28 mouse cellular contexts compared by ENCODE assay signal in genomic region chr7:99504556-99504955, GRCm38 (mm10). TPM values are rescaled to one million over a fixed set of nuclear protein-coding genes. Genes with fewer than 3 reads are reported as not detected.
"Had no signal": no experiment of that assay in that cellular context is flagged by ENCODE, and none has a peak within 500 bp of the region (broad histone marks: within the 10 kb centered on the region; RNA-seq: fewer than 3 reads in every experiment).

No protein-coding gene starts in this region.

- H3K27ac ChIP-seq: embryonic facial prominence, embryonic 10.5 days; embryonic facial prominence, embryonic 12.5 days; embryonic facial prominence, embryonic 13.5 days; embryonic facial prominence, embryonic 15.5 days; forebrain, embryonic 10.5 days; forebrain, embryonic 12.5 days; forebrain, embryonic 13.5 days; forebrain, embryonic 15.5 days; gastrocnemius, adult 2 months had no signal

- ATAC-seq: forebrain, embryonic 13.5 days; forebrain, embryonic 14.5 days; forebrain, embryonic 15.5 days; forebrain, embryonic 16.5 days; forebrain, postnatal 0 days had no signal

- H3K27me3 ChIP-seq: embryonic facial prominence, embryonic 12.5 days; embryonic facial prominence, embryonic 13.5 days; embryonic facial prominence, embryonic 15.5 days; forebrain, embryonic 12.5 days; forebrain, embryonic 15.5 days had no signal

- H3K9ac ChIP-seq: embryonic facial prominence, embryonic 12.5 days; embryonic facial prominence, embryonic 13.5 days; embryonic facial prominence, embryonic 15.5 days; forebrain, embryonic 12.5 days; forebrain, embryonic 13.5 days; forebrain, embryonic 15.5 days; forebrain, postnatal 0 days had no signal

- H3K4me2 ChIP-seq: embryonic facial prominence, embryonic 12.5 days; embryonic facial prominence, embryonic 13.5 days; embryonic facial prominence, embryonic 15.5 days; forebrain, embryonic 12.5 days; forebrain, embryonic 13.5 days; forebrain, embryonic 15.5 days had no signal

- H3K4me1 ChIP-seq: embryonic facial prominence, embryonic 12.5 days; embryonic facial prominence, embryonic 13.5 days; embryonic facial prominence, embryonic 15.5 days; forebrain, embryonic 12.5 days; forebrain, embryonic 13.5 days; forebrain, embryonic 15.5 days had no signal

- DNase-seq: cerebellum, adult 2 months; cerebellum, adult 8-10 months; cerebellum, adult 9-10 months; cerebellum, adult 9-11 months; cerebellum, postnatal 10 days; cerebellum, postnatal 14 days; cerebellum, postnatal 25 days; cerebellum, postnatal 36 days; embryo, embryonic 11 days; forebrain, postnatal 0 days; gastrocnemius, adult 2 months; gastrocnemius, postnatal 10 days; gastrocnemius, postnatal 14 days; gastrocnemius, postnatal 25 days; gastrocnemius, postnatal 36 days; heart, adult 11 months; heart, adult 18-20 months had no signal

- H3K9me3 ChIP-seq: embryonic facial prominence, embryonic 10.5 days; embryonic facial prominence, embryonic 12.5 days; embryonic facial prominence, embryonic 13.5 days; embryonic facial prominence, embryonic 15.5 days; forebrain, embryonic 10.5 days; forebrain, embryonic 15.5 days had no signal

- H3K36me3 ChIP-seq: embryonic facial prominence, embryonic 10.5 days; embryonic facial prominence, embryonic 12.5 days; embryonic facial prominence, embryonic 13.5 days; embryonic facial prominence, embryonic 15.5 days; forebrain, embryonic 10.5 days; forebrain, embryonic 12.5 days; forebrain, embryonic 15.5 days had no signal

- H3K4me3 ChIP-seq: embryonic facial prominence, embryonic 10.5 days; embryonic facial prominence, embryonic 12.5 days; embryonic facial prominence, embryonic 13.5 days; embryonic facial prominence, embryonic 15.5 days; erythroblast, embryonic 14.5 days; forebrain, embryonic 10.5 days; forebrain, embryonic 12.5 days; forebrain, embryonic 13.5 days; forebrain, embryonic 15.5 days; gastrocnemius, adult 2 months had no signal

RNA-seq across cellular contexts. Expression of gene Klhl35, which starts 38.8 kb away (rescaled TPM):
- polyA plus RNA-seq: erythroblast, embryonic 14.5 days had no signal
